Mouse (Mus musculus) embryonic facial prominence, embryonic 10.5 days (tissue): ENCODE measurements around the gene Orai2. TPM values are rescaled to one million over a fixed set of nuclear protein-coding genes. Genes with fewer than 3 reads are reported as not detected.
"Not testable (repeated sequence)": the region's sequence is repeated elsewhere in the genome, so short reads cannot be mapped to it uniquely, and the experiment has no call there.

Experiments used
- DNase-seq: peaks from one replicate; pipeline ENCODE4 v3.0.0-alpha.2; 2017; ENCODE audit warnings: low spot score
- H3K27ac ChIP-seq: fragments of 300-500 bp; sonication (generic); replicated peaks from 2 replicates; pipeline ENCODE4 v1.5.1; 2016; ENCODE audit warnings: mild to moderate bottlenecking
- H3K27me3 ChIP-seq: fragments of 300-500 bp; sonication (generic); replicated peaks from 2 replicates; pipeline ENCODE4 v1.6.1; 2016; ENCODE audit warnings: low read depth, mild to moderate bottlenecking; ENCODE audit not compliant: poor library complexity, severe bottlenecking
- H3K36me3 ChIP-seq: fragments of 300-500 bp; sonication (generic); replicated peaks from 2 replicates; pipeline ENCODE4 v1.6.1; 2016; ENCODE audit warnings: mild to moderate bottlenecking, moderate library complexity
- H3K4me1 ChIP-seq: fragments of 300-500 bp; sonication (generic); 2 replicates; pipeline ENCODE4 v1.6.1; 2016
- H3K4me3 ChIP-seq: fragments of 300-500 bp; sonication (generic); 2 replicates; pipeline ENCODE4 v1.5.1; 2016; ENCODE audit warnings: mild to moderate bottlenecking, moderate library complexity
- H3K9me3 ChIP-seq: fragments of 300-500 bp; sonication (generic); 2 replicates; pipeline ENCODE4 v1.6.1; 2016; ENCODE audit warnings: mild to moderate bottlenecking
- WGBS: fragments of 180-500 bp; shearing (Covaris S2); methylation state at CpG from one replicate; pipeline ENCODE4 v1.1.7; 2016; 5-methylcytosine and 5-hydroxymethylcytosine counted together
- polyA plus RNA-seq: library from polyadenylated mRNA; unstranded; fragments of >200 nt; fragmentation: Nextera tagmentation; extraction: Ambion mirVana; gene quantifications from 2 replicates; pipeline ENCODE4 v1.2.1, GENCODE M21; 2016

The Orai2 gene
- polyA plus RNA-seq: 7.4 and 8.2 TPM in 2 replicates

DNA sequence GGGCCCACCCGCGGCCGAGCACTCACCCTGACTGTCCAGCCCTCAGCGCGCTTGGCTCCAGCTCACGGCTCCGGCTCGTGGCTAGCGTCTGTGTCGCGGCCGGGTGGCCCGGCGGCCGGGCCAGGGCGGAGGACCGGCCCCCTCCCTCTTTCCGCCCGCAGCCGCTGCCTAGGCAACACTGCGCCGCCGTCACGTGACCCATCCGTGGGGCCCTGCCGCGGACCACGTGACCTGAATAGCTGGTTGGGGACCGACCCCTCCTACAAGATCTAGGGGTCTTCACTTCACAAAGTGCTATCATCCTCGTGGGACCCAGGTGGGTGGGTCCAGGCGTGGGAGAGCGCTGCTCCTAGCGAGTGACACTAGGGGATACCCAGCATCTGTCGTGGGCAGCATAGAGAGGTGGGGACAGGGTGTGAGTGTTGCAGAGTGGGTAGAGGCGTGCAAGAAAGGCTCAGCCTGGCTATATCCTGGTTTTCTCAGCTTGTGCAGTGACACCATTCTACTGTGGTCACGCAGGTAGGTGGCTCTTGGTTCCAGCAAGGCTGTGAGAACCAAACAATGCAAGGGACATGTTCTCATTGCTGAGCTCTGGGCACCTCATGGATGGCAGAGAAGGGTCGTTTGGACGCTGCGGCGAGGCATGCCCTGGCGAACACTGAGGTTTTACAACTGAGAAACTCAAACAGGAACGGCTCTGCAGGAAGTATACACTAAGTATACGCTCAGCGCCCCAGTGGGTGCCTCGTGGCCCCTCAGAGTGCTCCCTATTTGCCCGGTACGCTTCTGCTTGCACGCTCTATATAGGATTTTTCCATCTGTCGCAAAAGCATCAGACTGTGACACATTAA, at the start of gene Orai2:
Gene Orai2, minus strand, starts transcription at position 202 of the 851 bp plus-strand sequence.
- Histone ChIP-seq H3K36me3 (peaks cover 14% of the 10 kb centered on the region; the same call in 1 of the 2 replicates), H3K27ac (peak within 1 kb of the TSS; percentile 75), H3K4me3 (peak within 1 kb of the TSS; percentile 64), H3K9me3 (peaks cover 6% of the 10 kb centered on the region; the same call in 1 of the 2 replicates), H3K27me3 (peaks cover 7% of the 10 kb centered on the region; the same call in 1 of the 2 replicates), H3K4me1 (peaks cover 21% of the 10 kb centered on the region)
- peak; percentile 91 for DNase-seq
- WGBS: 7% methylated on average over 49 of the region's 49 CpGs

DNA sequence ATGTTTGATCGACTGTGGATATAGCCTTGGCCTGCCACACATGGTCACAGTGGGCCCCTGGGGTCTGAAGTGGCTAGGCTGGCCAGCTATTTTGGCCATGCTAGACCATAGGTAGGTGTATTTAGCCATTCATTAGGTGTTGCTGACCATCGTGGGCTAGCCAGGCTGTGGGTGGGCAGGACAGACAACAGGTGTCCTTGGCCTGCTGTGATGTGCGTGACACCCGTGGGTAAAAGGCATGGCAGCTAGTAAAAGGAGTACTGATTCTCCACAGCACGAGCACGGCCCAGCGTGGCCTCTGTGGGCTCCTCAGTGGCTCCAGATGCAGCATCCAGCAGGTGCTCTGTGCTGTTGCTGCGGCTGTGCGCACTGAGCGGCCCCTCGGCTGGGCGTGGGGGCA, 48.1 kb upstream of the Orai2 start:
- H3K27ac ChIP-seq: no peak overlapping the region
- WGBS: 83% methylated on average over 12 of the region's 12 CpGs
- no peaks in the 10 kb centered on the region for H3K27me3 ChIP-seq
- H3K9me3 ChIP-seq: peaks cover 13% of the 10 kb centered on the region
- H3K36me3 ChIP-seq: peaks cover 56% of the 10 kb centered on the region
- no peak for DNase-seq
- H3K4me3 ChIP-seq: no peak overlapping the region
- H3K4me1 ChIP-seq: no peaks in the 10 kb centered on the region

DNA sequence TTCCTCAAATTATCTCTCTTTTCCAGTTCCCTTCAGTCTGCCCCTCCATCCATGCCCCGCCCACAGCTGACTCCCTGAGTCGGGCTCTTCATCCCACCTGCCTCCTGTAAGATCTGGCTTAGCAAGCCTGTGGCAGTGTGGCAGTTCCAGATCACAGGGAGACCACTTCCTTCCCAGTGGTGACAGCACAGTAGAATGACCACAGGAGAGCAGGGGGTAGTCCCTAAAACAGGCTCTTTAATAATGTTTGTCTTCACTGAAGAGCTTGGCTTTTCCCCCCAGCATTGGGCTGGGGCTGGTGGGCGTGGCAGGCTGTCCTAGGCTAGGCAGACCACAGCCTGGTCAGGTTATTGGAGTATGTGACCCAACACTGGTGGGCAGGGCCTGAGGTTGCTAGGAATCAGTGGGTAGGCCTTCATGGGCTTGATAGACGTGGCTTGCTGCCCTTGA, 47.4 kb upstream of the Orai2 start:
- whole genome bisulfite sequencing: 75% methylated on average over 4 of the region's 4 CpGs
- no peaks in the 10 kb centered on the region for H3K27me3 ChIP-seq
- H3K4me3 ChIP-seq: no peak overlapping the region
- H3K4me1 ChIP-seq: no peaks in the 10 kb centered on the region
- H3K36me3 ChIP-seq: peaks cover 50% of the 10 kb centered on the region
- no peak for DNase-seq
- H3K27ac ChIP-seq: no peak overlapping the region
- H3K9me3 ChIP-seq: peaks cover 13% of the 10 kb centered on the region

- H3K27ac ChIP-seq: no peak overlapping the region
- 87% methylated on average over 18 of the region's 18 CpGs for WGBS
- no peaks in the 10 kb centered on the region for H3K4me1 ChIP-seq
- H3K27me3 ChIP-seq: no peaks in the 10 kb centered on the region
- H3K4me3 ChIP-seq: no peak overlapping the region
- peaks cover 42% of the 10 kb centered on the region for H3K36me3 ChIP-seq
- H3K9me3 ChIP-seq: peaks cover 13% of the 10 kb centered on the region
- no peak for DNase-seq
Observed at GRCm38 (mm10) chr5:136217004-136217665, 46.6 kb upstream of the Orai2 start.

DNA sequence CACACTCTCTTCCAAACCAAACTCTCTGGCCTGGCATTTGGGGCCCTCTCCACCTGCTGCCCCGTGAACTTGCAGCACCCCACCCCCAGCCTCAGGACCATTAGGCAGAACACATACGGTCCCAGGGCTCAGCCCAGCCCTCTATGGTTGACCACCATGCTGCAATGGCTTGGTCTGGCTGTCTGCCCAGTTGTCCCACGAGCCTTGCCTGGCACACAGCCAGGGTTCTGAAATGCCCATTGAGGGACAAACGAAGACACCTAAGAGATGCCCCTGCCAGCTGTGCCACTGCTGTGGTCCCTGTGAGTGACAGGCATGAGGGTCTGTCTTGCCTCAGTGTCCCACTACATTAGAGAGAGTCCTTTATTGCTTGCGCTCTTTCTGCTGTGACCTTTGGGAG, 45.4 kb upstream of the Orai2 start:
- H3K9me3 ChIP-seq: peaks cover 13% of the 10 kb centered on the region
- H3K4me1 ChIP-seq: no peaks in the 10 kb centered on the region
- H3K4me3 ChIP-seq: no peak overlapping the region
- peaks cover 30% of the 10 kb centered on the region for H3K36me3 ChIP-seq
- no peak for DNase-seq
- no peaks in the 10 kb centered on the region for H3K27me3 ChIP-seq
- H3K27ac ChIP-seq: no peak overlapping the region
- WGBS: 91% methylated on average over 5 of the region's 5 CpGs

- Histone ChIP-seq H3K9me3 (peaks cover 13% of the 10 kb centered on the region), H3K4me1 (no peaks in the 10 kb centered on the region), H3K4me3 (no peak overlapping the region), H3K27me3 (no peaks in the 10 kb centered on the region), H3K36me3 (peaks cover 23% of the 10 kb centered on the region), H3K27ac (no peak overlapping the region)
- WGBS: 91% methylated on average over 3 of the region's 3 CpGs
- no peak for DNase-seq
Observed at GRCm38 (mm10) chr5:136215211-136215610, 44.7 kb upstream of the Orai2 start.

DNA sequence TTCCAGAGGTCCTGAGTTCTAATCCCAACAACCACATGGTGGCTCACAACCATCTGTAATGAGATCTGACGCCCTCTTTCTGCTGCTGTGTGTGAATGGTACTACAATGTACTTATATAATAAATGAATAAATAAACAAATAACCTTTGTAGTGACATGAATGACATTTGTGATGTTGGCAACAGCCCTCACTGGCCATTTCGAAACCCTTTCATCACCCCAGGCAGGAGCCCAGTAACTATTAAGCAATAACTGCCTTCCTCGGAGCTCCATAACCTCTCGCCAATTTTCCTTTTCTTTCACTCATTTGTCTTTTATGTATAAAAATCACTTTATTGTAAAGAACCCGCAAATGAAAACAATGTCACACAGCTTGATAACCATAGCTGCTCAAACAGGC, 43.2 kb upstream of the Orai2 start:
- DNase-seq: no peak
- Histone ChIP-seq H3K27ac (no peak overlapping the region), H3K9me3 (peaks cover 13% of the 10 kb centered on the region), H3K27me3 (no peaks in the 10 kb centered on the region), H3K36me3 (peaks cover 8% of the 10 kb centered on the region), H3K4me3 (no peak overlapping the region), H3K4me1 (no peaks in the 10 kb centered on the region)
- WGBS: 85% methylated on average over 5 of the region's 5 CpGs

- no peak for DNase-seq
- Histone ChIP-seq H3K4me1 (no peaks in the 10 kb centered on the region), H3K9me3 (peaks cover 13% of the 10 kb centered on the region), H3K27ac (no peak overlapping the region), H3K4me3 (no peak overlapping the region), H3K27me3 (no peaks in the 10 kb centered on the region), H3K36me3 (no peaks in the 10 kb centered on the region)
- WGBS: 92% methylated on average over 11 of the region's 11 CpGs
Observed at GRCm38 (mm10) chr5:136212716-136213115, 42.2 kb upstream of the Orai2 start.

DNA sequence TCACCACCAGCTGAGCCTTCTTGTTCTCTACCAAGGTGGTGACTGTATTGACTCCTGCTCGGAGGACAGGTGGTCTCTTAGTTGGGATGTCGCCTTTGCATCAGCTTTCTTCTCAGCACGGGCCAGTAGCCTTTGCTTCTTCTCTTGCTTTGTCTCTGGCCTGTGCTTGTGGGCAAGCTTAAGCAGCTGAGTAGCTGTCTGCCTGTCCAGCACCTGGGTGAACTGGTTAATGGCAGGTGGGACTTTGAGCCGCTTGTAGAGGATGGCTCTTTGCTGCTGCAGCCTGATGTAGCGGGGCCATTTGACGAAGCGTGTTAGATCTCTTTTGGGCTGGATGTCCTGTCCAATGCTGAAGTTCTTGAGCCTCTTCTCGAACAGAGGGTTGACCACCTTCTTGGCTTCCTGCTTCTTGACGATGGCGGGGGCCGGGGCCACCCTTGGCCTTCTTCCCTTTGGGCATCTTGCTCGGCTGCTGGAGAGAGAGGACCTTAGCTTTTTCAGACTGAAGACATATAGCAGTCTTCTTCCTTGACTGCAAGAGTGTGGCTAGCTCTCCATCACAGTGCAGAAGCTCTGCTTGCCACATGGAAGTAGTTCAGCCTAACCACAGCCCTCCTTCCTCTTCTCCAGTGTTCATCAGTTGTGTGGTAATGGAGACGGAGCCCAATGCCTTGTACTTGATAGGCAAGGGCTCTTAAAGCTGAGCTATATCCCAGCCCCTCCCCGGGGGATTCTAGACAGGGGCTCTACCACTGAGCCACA, 41.0 kb upstream of the Orai2 start:
- WGBS: 93% methylated on average over 14 of the region's 14 CpGs
- not testable (repeated sequence) for H3K36me3 ChIP-seq

DNA sequence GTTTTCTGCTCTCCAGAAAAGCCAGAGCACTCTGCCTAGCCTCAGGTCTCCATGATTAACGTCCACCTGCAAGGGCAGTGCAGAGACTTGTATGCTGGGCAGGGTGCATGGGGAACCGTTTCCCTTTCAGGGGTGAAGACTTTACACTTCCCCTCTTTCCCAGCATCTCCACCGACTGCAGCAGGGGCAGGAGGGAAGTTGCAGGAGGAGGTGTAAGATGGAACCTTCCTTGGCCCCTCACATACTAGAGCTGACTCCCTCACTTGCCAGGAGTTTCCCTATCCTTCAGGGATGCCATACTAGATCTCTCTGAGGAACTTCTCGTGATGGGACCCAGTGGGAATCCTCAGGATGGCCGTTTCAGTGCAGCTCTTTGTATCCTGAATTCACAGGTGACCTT, 40.0 kb upstream of the Orai2 start:
- H3K4me1 ChIP-seq: no peaks in the 10 kb centered on the region
- 75% methylated on average over 5 of the region's 5 CpGs for WGBS

More for the DNA sequence above, 41.0 kb upstream of the Orai2 start:
- DNase-seq, H3K27me3 ChIP-seq, H3K4me1 ChIP-seq, H3K4me3 ChIP-seq, H3K27ac ChIP-seq: not testable (repeated sequence)
- H3K9me3 ChIP-seq: peaks cover 13% of the 10 kb centered on the region

GRCm38 (mm10) chr5:136201832-136202231, 31.3 kb upstream of the Orai2 start:
- Histone ChIP-seq H3K36me3 (peaks cover 12% of the 10 kb centered on the region), H3K27me3 (no peaks in the 10 kb centered on the region), H3K4me3 (no peak overlapping the region)

More for the DNA sequence above, 40.0 kb upstream of the Orai2 start:
- no peak for DNase-seq
- Histone ChIP-seq H3K27ac (no peak overlapping the region), H3K9me3 (peaks cover 4% of the 10 kb centered on the region; the same call in 1 of the 2 replicates), H3K27me3 (no peaks in the 10 kb centered on the region), H3K36me3 (no peaks in the 10 kb centered on the region), H3K4me3 (no peak overlapping the region)

GRCm38 (mm10) chr5:136199526-136199925, 29.0 kb upstream of the Orai2 start:
- DNase-seq: peak; percentile 28
- WGBS: 32% methylated on average over 11 of the region's 11 CpGs
- Histone ChIP-seq H3K27ac (peak overlapping the region; percentile 89), H3K27me3 (no peaks in the 10 kb centered on the region), H3K4me3 (peak overlapping the region; percentile 99), H3K36me3 (peaks cover 35% of the 10 kb centered on the region), H3K4me1 (peaks cover 22% of the 10 kb centered on the region), H3K9me3 (peaks cover 4% of the 10 kb centered on the region; the same call in 1 of the 2 replicates)

More at GRCm38 (mm10) chr5:136201832-136202231, 31.3 kb upstream of the Orai2 start:
- H3K4me1 ChIP-seq: peaks cover 22% of the 10 kb centered on the region
- H3K27ac ChIP-seq: no peak overlapping the region
- WGBS: 33% methylated on average over 7 of the region's 7 CpGs
- H3K9me3 ChIP-seq: peaks cover 4% of the 10 kb centered on the region; the same call in 1 of the 2 replicates
- DNase-seq: peak; percentile 76
